Comparison of ENCODE assay signal across 8 mouse cellular contexts in genomic region chr1:182517677-182518011, GRCm38 (mm10). TPM values are rescaled to one million over a fixed set of nuclear protein-coding genes. Genes with fewer than 3 reads are reported as not detected.
DNase-seq lines count a peak whose midpoint lies in the region; ATAC-seq lines count a peak whose summit lies in the region.

No protein-coding gene starts in this region.

- peaks cover 62% of the 10 kb centered on the region for H3K4me1 ChIP-seq in heart, embryonic 15.5 days (replicated peaks)
- H3K4me1 ChIP-seq in hindbrain, embryonic 10.5 days (replicated peaks) = peaks cover 47% of the 10 kb centered on the region
- H3K4me1 ChIP-seq in midbrain, embryonic 10.5 days = peaks cover 38% of the 10 kb centered on the region

- H3K9ac ChIP-seq in heart, embryonic 15.5 days = peak overlapping the region; percentile 94

- no peak for DNase-seq in heart, adult 18-20 months
- peak; percentile 42 for DNase-seq in ES-CJ7 (ENCODE audit: low read depth, low spot score)
- no peak for DNase-seq in hindbrain, embryonic 10.5 days (ENCODE audit: low spot score)
- no peak for DNase-seq in midbrain, embryonic 10.5 days (ENCODE audit: low spot score)
- DNase-seq in right cerebral cortex, adult 18-20 months = no peak
- no peak for DNase-seq in thymus, postnatal 0 days (ENCODE audit: low spot score)
- no peak for DNase-seq in kidney, adult 8-10 months

- no peaks in the 10 kb centered on the region for H3K9me3 ChIP-seq in heart, embryonic 15.5 days (replicated peaks)
- H3K9me3 ChIP-seq in hindbrain, embryonic 10.5 days = no peaks in the 10 kb centered on the region
- H3K9me3 ChIP-seq in midbrain, embryonic 10.5 days (replicated peaks) = no peaks in the 10 kb centered on the region

- no peaks in the 10 kb centered on the region for H3K27me3 ChIP-seq in heart, embryonic 15.5 days
- H3K27me3 ChIP-seq in hindbrain, embryonic 10.5 days (ENCODE audit: insufficient read depth, poor library complexity, severe bottlenecking) = peaks cover 21% of the 10 kb centered on the region
- H3K27me3 ChIP-seq in midbrain, embryonic 10.5 days (ENCODE audit: low read depth, poor library complexity, severe bottlenecking) = peaks cover 43% of the 10 kb centered on the region

- peak overlapping the region; percentile 88 for H3K27ac ChIP-seq in heart, embryonic 15.5 days
- H3K27ac ChIP-seq in hindbrain, embryonic 10.5 days = peak overlapping the region; percentile 97
- H3K27ac ChIP-seq in midbrain, embryonic 10.5 days (replicated peaks) = peak overlapping the region; percentile 95

- H3K4me2 ChIP-seq in heart, embryonic 15.5 days = peak overlapping the region; percentile 85

- no peaks in the 10 kb centered on the region for H3K36me3 ChIP-seq in heart, embryonic 15.5 days
- peaks cover 10% of the 10 kb centered on the region for H3K36me3 ChIP-seq in hindbrain, embryonic 10.5 days
- peaks cover 11% of the 10 kb centered on the region; the same call in 1 of the 2 replicates for H3K36me3 ChIP-seq in midbrain, embryonic 10.5 days

- ATAC-seq in heart, embryonic 15.5 days (replicated peaks; ENCODE audit: insufficient number of reproducible peaks, insufficient read depth, low FRiP score, low read depth) = no peak

- H3K4me3 ChIP-seq in heart, embryonic 15.5 days = peak overlapping the region; percentile 85
- peak overlapping the region; percentile 82 for H3K4me3 ChIP-seq in hindbrain, embryonic 10.5 days
- H3K4me3 ChIP-seq in midbrain, embryonic 10.5 days = peak overlapping the region; percentile 85

- WGBS in heart, embryonic 15.5 days = 2% methylated on average over 10 of the region's 10 CpGs
- 1% methylated on average over 10 of the region's 10 CpGs for WGBS in hindbrain, embryonic 10.5 days
- WGBS in midbrain, embryonic 10.5 days = under 1% methylated on average over 10 of the region's 10 CpGs

RNA-seq across cellular contexts. Expression of gene Capn2, which starts 0.2 kb away (rescaled TPM):
- 84.9 and 94.3 TPM in 2 replicates for polyA plus RNA-seq in heart, embryonic 15.5 days (2015; fragmentation: Nextera tagmentation; extraction: Ambion mirVana)
- total RNA-seq in heart, adult 18-20 months (2021) = 10 to 100 TPM; 67.5 to 68.4 TPM
- 91.3 and 105 TPM in 2 replicates for polyA plus RNA-seq in hindbrain, embryonic 10.5 days (2016; fragmentation: Nextera tagmentation; extraction: Ambion mirVana)
- 83.2 and 93.6 TPM in 2 replicates for polyA plus RNA-seq in midbrain, embryonic 10.5 days (2016; fragmentation: Nextera tagmentation; extraction: Ambion mirVana)
- polyA plus RNA-seq in thymus, postnatal 0 days (2015; fragmentation: Nextera tagmentation; extraction: Ambion mirVana) = 48.7 and 50.6 TPM in 2 replicates

RNA-seq across cellular contexts. Expression of gene Capn8, which starts 47.2 kb away (rescaled TPM):
- polyA plus RNA-seq in heart, embryonic 15.5 days (2015; fragmentation: Nextera tagmentation; extraction: Ambion mirVana) = not detected in 2 replicates
- total RNA-seq in heart, adult 18-20 months (2021) = not detected
- polyA plus RNA-seq in hindbrain, embryonic 10.5 days (2016; fragmentation: Nextera tagmentation; extraction: Ambion mirVana) = 0.08 TPM in 1 of 2 replicates, not detected in the other
- 0.05 and 0.09 TPM in 2 replicates for polyA plus RNA-seq in midbrain, embryonic 10.5 days (2016; fragmentation: Nextera tagmentation; extraction: Ambion mirVana)
- polyA plus RNA-seq in thymus, postnatal 0 days (2015; fragmentation: Nextera tagmentation; extraction: Ambion mirVana) = 0.18 and 0.21 TPM in 2 replicates
